Mouse (Mus musculus) right cerebral cortex, adult 18-20 months (tissue): ENCODE results near the gene Trip11.

ENCODE experiments used
- DNase-seq: peaks from one replicate; pipeline ENCODE4 v3.0.0; 2022; ENCODE audit warnings: mixed read lengths

Gene Trip11

DNA sequence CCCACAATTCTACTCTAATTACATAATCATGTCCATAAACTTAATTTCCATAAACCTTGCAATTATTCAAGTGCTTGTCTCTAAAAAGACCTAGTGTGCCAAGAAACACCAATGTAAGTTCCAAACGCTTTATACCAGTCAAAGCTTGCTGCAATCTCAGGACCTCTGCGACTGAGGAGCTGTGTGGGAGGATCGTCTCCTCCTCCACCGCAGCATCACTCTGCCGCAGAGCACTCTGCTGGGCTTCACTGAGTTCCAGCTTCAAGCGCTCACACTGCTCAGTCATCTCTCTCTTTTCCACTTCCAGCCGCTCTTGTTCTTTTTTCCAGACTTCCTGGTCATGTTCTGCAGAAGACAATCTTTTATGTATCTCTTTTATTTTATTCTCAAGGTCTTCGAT is 19.8 kb downstream of the Trip11 start:
- DNase-seq: peak; percentile 77

- peak; percentile 19 for DNase-seq
Observed at GRCm38 (mm10) chr12:101892832-101893231, 20.2 kb downstream of the Trip11 start.

GRCm38 (mm10) chr12:101891066-101891465 is 22.0 kb downstream of the Trip11 start:
- DNase-seq: no peak

DNA sequence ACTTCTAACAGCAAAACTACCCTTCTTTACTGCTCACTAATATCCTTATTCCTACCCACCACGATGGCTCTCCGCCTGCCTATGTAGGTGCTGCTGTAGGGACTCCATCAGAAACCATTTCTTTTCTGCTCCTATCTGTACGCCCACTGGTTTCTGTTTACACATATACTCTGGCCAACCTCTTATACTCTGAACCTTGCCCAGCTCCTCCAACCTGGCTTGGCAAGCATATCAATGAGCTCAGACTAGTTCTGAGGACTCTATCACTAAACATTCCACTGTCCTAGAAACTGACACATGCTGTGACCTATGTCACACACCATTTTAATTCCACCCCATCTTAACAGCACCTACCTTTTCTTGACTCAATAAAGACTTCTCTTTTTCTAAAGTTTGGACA is 23.7 kb downstream of the Trip11 start:
- no peak for DNase-seq

DNA sequence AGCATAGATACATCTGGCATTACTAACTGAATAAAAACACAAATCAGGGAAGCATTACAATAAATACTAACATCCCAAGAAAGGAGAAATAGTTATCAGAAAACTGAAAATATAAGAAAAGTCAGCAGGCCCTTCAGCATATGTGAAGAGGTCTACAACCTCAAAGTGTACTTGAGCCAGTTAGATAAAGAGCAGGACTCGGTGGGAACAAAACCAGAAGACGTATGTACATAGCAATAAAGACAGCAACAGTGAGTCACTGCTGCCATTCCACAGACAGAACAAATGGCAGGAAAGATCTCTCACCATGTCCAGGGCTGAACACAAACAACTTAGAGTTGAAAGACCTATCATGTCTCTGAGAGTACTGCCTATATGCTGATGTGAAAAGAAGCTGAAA is 24.8 kb downstream of the Trip11 start:
- DNase-seq: no peak

DNA sequence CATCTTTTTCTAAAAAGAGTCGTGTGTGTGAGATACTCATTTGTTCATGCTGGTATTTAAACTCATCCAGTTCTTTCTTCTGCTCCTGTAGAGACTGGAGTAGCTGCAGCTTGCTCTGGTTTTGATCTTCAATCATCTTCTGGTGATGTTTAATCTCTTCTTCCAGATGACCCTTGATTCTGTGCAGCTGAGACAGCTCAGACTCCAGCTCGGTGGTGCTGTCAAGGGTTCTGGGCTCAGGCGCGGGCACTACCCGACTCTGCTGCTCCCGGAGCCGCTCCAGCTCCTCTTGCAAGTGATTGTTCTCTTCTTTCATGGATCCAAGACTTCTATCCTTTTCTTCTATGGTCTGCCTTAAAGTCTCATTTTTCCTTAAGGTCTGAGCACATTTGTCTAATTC is 28.1 kb downstream of the Trip11 start:
- no peak for DNase-seq

DNA sequence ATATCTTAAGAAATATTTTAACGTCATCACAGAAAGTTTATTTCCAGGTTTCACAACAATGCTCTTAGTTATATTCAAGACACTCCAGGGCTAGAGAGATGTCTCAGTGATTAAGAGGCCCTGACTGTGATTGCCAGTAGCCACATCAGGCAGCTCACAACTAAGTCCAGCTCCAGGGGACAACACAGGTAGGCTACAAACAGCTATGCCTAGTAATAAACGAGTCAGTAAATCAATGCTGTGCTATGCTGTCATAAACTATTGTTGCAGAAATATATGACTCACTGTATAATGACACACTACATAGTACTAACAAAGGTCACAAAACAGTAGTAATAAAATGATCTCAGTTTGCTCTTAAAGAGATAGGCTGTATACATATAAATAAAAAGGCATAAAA is 36.7 kb downstream of the Trip11 start:
- DNase-seq: no peak

- DNase-seq: no peak
Observed at GRCm38 (mm10) chr12:101875107-101875506, 38.0 kb downstream of the Trip11 start.

DNA sequence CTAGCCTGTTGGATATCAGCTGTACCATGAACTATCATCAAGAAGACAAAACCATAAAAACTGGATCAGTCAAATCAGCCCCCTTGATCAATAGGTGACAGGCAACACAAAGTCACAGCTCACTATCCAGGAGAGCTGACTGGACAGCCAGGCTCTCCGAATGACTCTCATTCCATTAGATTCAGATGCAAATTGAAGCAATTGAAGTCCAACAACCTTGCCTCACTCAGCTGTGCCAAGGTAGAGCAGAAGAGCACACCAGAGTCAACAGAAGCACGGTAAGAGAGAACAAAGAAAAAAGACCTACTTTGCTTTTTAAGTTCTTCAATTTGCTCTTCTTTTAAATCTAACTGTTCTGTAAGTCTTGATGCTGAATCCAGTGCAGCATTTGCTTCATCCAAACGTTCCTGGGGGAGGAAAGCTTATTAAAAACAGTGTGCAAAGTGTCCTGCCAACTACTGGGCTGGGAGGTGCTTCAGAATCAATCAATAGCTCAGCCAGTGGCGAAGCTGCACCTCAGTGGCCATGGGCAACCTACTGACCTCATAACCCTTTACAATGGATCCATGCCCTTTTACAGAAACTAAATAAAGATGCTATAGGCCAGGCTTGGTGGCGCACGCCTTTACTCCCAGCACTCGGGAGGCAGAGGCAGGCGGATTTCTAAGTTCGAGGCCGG is 50.6 kb downstream of the Trip11 start:
- no peak for DNase-seq

GRCm38 (mm10) chr12:101860256-101860655 is 52.8 kb downstream of the Trip11 start:
- DNase-seq: no peak

DNA sequence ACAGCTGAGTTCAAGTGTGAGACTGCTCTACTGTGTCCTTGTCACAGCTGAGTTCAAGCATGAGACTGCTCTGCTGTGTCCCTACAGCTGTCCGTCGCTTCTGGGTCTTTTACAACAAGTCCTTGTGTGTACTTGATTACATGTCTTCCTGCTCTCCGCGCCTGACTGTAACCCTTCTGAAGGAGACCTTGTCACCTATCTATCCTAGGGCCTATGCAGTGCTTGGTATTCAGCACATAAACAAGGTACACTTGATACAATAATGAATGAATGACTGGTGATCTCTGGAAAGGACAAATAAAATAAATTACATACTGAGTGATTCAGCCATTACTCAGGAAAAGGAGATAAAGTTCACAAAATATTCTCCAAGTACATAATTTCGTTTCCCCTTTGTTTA is 55.1 kb downstream of the Trip11 start:
- no peak for DNase-seq

DNA sequence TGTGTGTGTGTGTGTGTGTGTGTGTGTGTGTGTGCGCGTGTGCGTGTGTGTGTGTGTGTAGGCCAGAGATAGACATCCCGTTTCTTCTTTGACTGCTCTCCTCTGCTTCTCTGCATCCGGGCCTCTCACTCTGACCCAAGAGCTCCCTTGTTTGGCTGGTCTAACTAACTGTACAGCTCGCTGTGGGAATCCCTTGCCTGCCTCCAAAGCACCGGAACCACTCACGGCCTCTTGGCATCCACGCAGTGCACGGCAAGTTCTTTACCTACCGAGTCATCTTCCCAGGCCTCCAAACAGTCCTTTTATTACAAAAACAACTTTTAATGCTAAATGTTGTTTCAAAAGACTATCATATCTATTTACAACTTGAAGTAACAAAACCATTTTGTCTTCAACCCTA is 58.7 kb downstream of the Trip11 start:
- DNase-seq: no peak

- no peak for DNase-seq
Observed at GRCm38 (mm10) chr12:101851846-101852564, 61.1 kb downstream of the Trip11 start.

GRCm38 (mm10) chr12:101851314-101851713 is 61.8 kb downstream of the Trip11 start:
- DNase-seq: no peak

GRCm38 (mm10) chr12:101836546-101837274 is 76.4 kb downstream of the Trip11 start:
- DNase-seq: no peak

DNA sequence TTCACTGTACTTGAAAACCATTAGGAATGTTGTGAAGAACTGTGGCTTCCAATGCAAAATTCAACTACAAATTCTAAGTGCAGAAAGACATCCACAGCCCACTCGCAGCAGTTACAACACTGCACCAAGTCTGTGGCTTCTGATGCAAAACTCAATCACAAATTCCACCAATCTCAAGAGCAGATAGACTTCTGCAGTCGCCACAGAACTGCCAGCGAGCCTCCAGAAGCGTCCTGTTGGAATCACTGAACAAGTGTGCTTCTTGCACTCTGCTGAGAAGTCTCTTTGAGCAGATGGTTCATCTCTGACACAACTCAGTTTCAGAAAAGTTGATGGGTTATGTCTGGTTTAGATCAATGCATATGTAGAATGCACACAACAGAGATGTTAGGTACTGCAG is 78.4 kb downstream of the Trip11 start:
- no peak for DNase-seq

DNA sequence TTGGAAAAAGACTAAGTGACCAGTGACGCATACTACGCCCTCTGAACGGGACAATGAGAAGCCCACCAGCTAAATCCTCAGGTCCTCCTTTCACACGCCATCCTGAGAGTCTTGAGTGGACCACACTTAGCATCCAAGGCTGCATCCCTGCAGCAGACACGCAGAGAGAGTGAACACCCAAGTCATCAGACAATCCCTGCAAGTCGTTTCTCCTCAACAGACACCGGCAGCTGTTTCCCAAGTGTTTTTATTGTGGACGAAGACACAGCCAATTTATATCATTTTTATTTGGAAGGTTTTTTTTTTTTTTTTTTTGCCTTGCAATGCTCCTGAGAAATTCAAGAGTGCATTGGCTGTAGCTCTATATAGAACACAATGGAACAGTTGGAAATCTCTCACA is 79.3 kb downstream of the Trip11 start:
- DNase-seq: no peak

DNA sequence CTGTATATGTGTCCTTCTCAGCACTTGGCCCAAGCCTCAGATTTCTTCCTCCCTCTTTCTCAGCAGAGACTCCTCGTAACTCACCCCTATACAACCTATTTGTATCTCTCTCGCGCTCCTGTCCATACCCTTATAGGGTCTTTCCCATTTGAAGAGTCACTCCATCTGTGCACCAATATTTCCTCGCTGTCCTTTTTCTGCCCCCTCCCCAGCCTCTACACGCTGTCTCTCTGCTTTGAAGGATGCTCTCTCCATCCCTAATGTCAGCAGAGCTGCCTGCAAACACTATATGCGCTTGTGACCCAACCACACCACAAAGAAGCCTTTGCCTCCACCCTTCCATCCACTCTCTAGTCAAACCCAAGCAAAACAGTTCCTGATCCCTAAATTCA is 80.0 kb downstream of the Trip11 start:
- DNase-seq: no peak

DNA sequence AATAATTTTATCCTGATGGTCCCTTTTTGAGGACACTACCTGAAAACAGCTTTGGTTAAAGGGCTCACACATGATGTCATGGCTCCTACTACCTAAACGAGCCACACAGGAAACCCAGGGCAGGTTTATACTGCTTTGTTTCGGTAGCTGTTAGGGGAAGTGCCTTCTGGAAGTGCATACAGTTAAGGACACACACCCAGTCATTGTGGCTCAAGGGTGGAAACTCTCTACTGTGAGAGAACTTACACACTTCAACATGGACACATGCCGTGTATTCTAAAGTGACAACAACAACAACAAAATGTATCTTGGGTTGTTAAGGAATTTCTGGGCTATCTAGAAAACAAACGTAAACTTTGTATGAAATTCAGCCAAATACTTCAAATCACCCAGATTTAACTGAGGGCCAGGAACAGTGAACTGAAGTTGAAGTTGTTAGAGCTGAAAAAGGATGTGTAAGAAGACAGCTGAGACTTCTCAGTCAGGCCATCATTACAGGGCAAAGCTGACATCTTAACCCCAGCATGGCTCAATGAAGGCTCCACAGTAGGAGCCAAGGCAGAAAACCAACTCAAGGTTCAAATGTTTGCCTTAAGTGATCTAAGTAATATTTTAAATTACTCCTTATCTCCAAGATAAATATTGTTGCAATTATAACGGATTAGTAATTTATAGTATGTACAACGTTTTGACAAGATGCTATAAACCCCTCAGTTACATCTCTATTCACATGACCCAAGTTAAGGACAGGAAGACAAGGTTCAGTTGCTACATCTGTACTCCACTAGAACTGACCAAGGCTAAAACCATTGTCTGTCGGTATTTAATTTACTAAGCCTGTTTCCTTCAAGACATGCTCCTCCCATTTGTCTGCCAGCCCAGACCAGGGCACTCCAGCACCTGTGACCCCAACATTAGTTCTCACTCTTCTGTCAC is 80.6 kb downstream of the Trip11 start:
- no peak for DNase-seq

- DNase-seq: no peak
Observed at GRCm38 (mm10) chr12:101831221-101831620, 81.8 kb downstream of the Trip11 start.

DNA sequence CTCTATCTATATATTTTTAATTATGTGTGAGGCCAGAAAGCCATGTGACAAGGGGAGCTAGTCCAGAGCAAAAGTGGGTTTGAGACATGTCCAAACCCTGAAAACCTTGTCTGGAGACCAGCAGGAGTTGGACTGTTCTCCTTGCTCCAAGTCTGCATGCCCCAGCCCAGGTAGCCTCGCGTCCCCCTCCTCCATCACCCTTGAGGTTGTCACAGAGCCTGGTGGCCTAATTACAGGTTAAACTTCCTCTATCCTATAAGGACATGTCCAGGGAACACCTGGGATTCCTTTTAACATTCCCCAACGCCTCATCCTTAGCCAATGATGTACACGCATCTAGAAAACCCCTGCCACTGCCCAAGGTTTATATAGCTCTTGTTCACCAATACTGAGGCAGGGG is 89.9 kb downstream of the Trip11 start:
- DNase-seq: no peak

DNA sequence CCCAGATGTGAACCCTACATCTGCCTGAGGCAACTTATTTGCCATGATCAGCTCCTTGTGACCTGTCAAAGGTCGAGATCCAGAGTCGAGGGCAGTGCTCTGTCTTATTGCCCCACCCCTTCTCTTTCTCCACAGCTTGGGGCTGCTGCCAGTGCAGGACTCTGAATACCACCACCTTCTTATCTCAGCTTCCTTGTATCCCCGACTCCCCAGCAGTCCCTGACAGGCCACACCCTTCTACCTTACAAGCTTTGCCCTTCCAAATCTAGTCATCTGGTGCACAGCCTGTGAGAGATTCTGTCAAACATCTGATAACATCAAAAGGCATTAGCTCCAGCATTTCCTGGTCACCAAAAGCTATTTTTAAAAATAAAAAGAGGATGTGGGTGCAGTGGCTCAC is 91.5 kb downstream of the Trip11 start:
- DNase-seq: no peak

- DNase-seq: no peak
Observed at GRCm38 (mm10) chr12:101819570-101819969, 93.5 kb downstream of the Trip11 start.
